Mouse (Mus musculus): ENCODE results near the gene Hes2. TPM values are rescaled to one million over a fixed set of nuclear protein-coding genes. Genes with fewer than 3 reads are reported as not detected.

Hes2 gene
- total and polyA plus RNA-seq, 2 experiments from 2014 or later = not detected

DNA sequence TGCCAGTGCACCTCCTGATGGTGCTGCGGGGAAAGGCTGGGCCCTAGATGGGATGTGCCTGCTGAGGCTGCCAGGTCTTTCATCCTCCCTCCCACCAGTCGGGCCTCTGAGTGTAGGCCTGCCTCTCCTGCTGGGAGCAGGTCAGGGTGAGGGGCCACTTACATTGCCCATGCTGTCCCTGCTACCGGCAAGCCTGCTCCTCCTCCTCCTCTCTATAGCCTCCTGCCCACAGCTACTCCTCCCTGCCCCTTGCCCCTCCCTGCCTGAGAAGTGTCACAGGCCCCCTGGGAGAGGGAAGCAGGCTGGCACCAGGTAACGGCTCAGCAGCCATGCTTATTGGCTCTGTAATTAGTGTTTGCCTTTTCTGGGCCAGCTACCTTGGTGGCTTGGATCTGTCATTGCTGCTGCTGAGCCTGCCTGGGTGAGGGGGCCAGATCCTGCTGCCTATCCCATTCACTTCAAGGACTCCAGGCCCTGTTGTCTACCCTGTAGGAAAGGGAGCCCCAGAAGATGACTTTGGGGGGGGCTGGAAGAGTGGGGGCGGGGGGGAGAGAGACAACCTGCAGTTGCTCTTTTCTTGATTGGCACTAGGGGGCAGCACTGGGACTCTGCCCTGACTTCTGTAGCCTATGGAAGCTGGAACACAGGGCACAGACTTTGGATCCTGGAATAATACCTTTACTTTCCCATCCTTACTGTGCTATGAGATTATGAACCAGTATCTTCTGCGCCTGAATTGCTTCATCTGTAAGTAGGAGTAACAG is 22.4 kb upstream of the Hes2 start:
- Histone ChIP-seq H3K27me3 (ENCODE audit: insufficient read depth, low read length) (peaks cover 30% of the 10 kb centered on the region), H3K36me3 (ENCODE audit: insufficient read depth, low read length) (no peaks in the 10 kb centered on the region), H3K9me3 (ENCODE audit: low read length) (no peaks in the 10 kb centered on the region), H3K4me1 (ENCODE audit: insufficient read depth, low read length) (0 out of 2 replicates have a peak, but pooled peaks cover 7% of the 10 kb centered on the region), H3K9ac (replicated peaks; ENCODE audit: low read length) (no peak overlapping the region), H3K4me2 (ENCODE audit: low read depth, low read length) (no peak overlapping the region), H3K4me3 (ENCODE audit: low read length) (no peak overlapping the region), H3K27ac (no peak overlapping the region)
- TF ChIP-seq CTCF (IDR thresholded peaks at IDR 0.05; ENCODE audit: low read depth) = peak; percentile 74
- DNase-seq (ENCODE audit: low spot score) (peak; percentile 38), ATAC-seq (no peak)
- 28% methylated on average over 6 of the region's 6 CpGs for WGBS

DNA sequence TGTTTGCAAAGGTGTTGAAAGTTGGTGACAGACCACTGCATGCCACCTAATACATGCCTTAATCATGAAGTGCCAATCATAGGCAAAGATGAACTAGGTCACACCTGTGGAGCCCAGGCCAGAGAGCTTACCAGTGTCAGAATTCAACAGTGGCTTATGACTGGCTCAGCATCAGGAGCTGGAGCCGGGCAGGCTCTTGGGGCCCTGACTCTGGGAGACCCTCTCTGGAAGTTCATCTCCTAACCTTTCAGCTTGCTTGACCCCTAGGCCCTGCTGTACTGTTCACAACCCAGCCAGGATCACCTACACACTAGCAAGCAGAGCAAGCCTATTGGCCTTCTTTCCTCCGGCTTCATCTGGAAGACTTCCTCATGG is 21.8 kb upstream of the Hes2 start:
- ATAC-seq = no peak
- Histone ChIP-seq H3K9ac (replicated peaks; ENCODE audit: low read length) (no peak overlapping the region), H3K4me2 (ENCODE audit: low read depth, low read length) (no peak overlapping the region), H3K27me3 (ENCODE audit: insufficient read depth, low read length) (peaks cover 26% of the 10 kb centered on the region), H3K9me3 (ENCODE audit: low read length) (no peaks in the 10 kb centered on the region), H3K36me3 (ENCODE audit: insufficient read depth, low read length) (no peaks in the 10 kb centered on the region), H3K4me1 (ENCODE audit: insufficient read depth, low read length) (0 out of 2 replicates have a peak, but pooled peaks cover 5% of the 10 kb centered on the region), H3K4me3 (ENCODE audit: low read length) (no peak overlapping the region), H3K27ac (no peak overlapping the region)
- no peak for TF ChIP-seq CTCF (IDR thresholded peaks at IDR 0.05; ENCODE audit: low read depth)
- DNase-seq (ENCODE audit: low spot score) = no peak
- WGBS = 95% methylated on average over 2 of the region's 2 CpGs

- DNase-seq (ENCODE audit: low spot score) = peak; percentile 86
- peak overlapping the region; percentile 39 for H3K4me3 ChIP-seq (ENCODE audit: low read length)
- 4% methylated on average over 50 of the region's 51 CpGs for WGBS
- H3K9me3 ChIP-seq (ENCODE audit: low read length) = no peaks in the 10 kb centered on the region
- ATAC-seq = peak; percentile 79
- H3K4me2 ChIP-seq (ENCODE audit: low read depth, low read length) = peak overlapping the region; percentile 66
- peaks cover 10% of the 10 kb centered on the region; the same call in 1 of the 2 replicates for H3K27me3 ChIP-seq (ENCODE audit: insufficient read depth, low read length)
- no peaks in the 10 kb centered on the region for H3K36me3 ChIP-seq (ENCODE audit: insufficient read depth, low read length)
- peak overlapping the region; percentile 24; the same call in 1 of the 2 replicates for H3K9ac ChIP-seq (replicated peaks; ENCODE audit: low read length)
- no peak overlapping the region for H3K27ac ChIP-seq
- 0 out of 2 replicates have a peak, but pooled peaks cover 5% of the 10 kb centered on the region for H3K4me1 ChIP-seq (ENCODE audit: insufficient read depth, low read length)
- TF ChIP-seq CTCF (IDR thresholded peaks at IDR 0.05; ENCODE audit: low read depth) = peak; percentile 92
These were observed 20.0 kb upstream of the Hes2 start for GRCm38 (mm10) chr4:152138497-152139260.

- TF ChIP-seq CTCF (IDR thresholded peaks at IDR 0.05; ENCODE audit: low read depth) = peak; percentile 83
- Histone ChIP-seq H3K27ac (no peak overlapping the region), H3K9me3 (ENCODE audit: low read length) (no peaks in the 10 kb centered on the region), H3K27me3 (ENCODE audit: insufficient read depth, low read length) (0 out of 2 replicates have a peak, but pooled peaks cover 3% of the 10 kb centered on the region), H3K4me3 (ENCODE audit: low read length) (no peak overlapping the region), H3K4me2 (ENCODE audit: low read depth, low read length) (no peak overlapping the region), H3K4me1 (ENCODE audit: insufficient read depth, low read length) (0 out of 2 replicates have a peak, but pooled peaks cover 5% of the 10 kb centered on the region), H3K9ac (replicated peaks; ENCODE audit: low read length) (no peak overlapping the region), H3K36me3 (ENCODE audit: insufficient read depth, low read length) (no peaks in the 10 kb centered on the region)
- DNase-seq (ENCODE audit: low spot score) (peak; percentile 63), ATAC-seq (no peak)
- 32% methylated on average over 6 of the region's 6 CpGs for WGBS
These were observed 18.2 kb upstream of the Hes2 start for GRCm38 (mm10) chr4:152140441-152140840.

GRCm38 (mm10) chr4:152141521-152142135 is 17.0 kb upstream of the Hes2 start:
- no peak for ATAC-seq
- H3K4me3 ChIP-seq (ENCODE audit: low read length) = no peak overlapping the region
- DNase-seq (ENCODE audit: low spot score) = no peak
- TF ChIP-seq CTCF (IDR thresholded peaks at IDR 0.05; ENCODE audit: low read depth) = no peak
- 0 out of 2 replicates have a peak, but pooled peaks cover 5% of the 10 kb centered on the region for H3K4me1 ChIP-seq (ENCODE audit: insufficient read depth, low read length)
- no peak overlapping the region for H3K9ac ChIP-seq (replicated peaks; ENCODE audit: low read length)
- no peaks in the 10 kb centered on the region for H3K36me3 ChIP-seq (ENCODE audit: insufficient read depth, low read length)
- H3K27me3 ChIP-seq (ENCODE audit: insufficient read depth, low read length) = 0 out of 2 replicates have a peak, but pooled peaks cover 3% of the 10 kb centered on the region
- H3K4me2 ChIP-seq (ENCODE audit: low read depth, low read length) = no peak overlapping the region
- H3K27ac ChIP-seq = no peak overlapping the region
- WGBS = 50% methylated on average over 8 of the region's 8 CpGs
- H3K9me3 ChIP-seq (ENCODE audit: low read length) = no peaks in the 10 kb centered on the region

GRCm38 (mm10) chr4:152143632-152144031 is 15.0 kb upstream of the Hes2 start:
- no peak for ATAC-seq
- no peak overlapping the region for H3K4me2 ChIP-seq (ENCODE audit: low read depth, low read length)
- H3K9ac ChIP-seq (replicated peaks; ENCODE audit: low read length) = no peak overlapping the region
- 48% methylated on average over 1 of the region's 1 CpGs for whole genome bisulfite sequencing
- H3K4me3 ChIP-seq (ENCODE audit: low read length) = no peak overlapping the region
- H3K36me3 ChIP-seq (ENCODE audit: insufficient read depth, low read length) = no peaks in the 10 kb centered on the region
- H3K9me3 ChIP-seq (ENCODE audit: low read length) = no peaks in the 10 kb centered on the region
- DNase-seq (ENCODE audit: low spot score) = no peak
- peak; percentile 18; the same call in 1 of the 2 replicates for TF ChIP-seq CTCF (IDR thresholded peaks at IDR 0.05; ENCODE audit: low read depth)
- H3K27me3 ChIP-seq (ENCODE audit: insufficient read depth, low read length) = 0 out of 2 replicates have a peak, but pooled peaks cover 3% of the 10 kb centered on the region
- H3K4me1 ChIP-seq (ENCODE audit: insufficient read depth, low read length) = 0 out of 2 replicates have a peak, but pooled peaks cover 4% of the 10 kb centered on the region
- H3K27ac ChIP-seq = no peak overlapping the region
